Mouse (Mus musculus) cerebellum, adult 18-20 months (tissue): Measurements from ENCODE around the gene Grn.

Source experiments
- DNase-seq, 2 experiments: peaks; one replicate each; pipeline ENCODE4 v3.0.0; 2021

Gene Grn

GRCm38 (mm10) chr11:102480111-102480510, 50.0 kb downstream of the Grn start:
- DNase-seq = no peak

- DNase-seq = no peak
Observed at GRCm38 (mm10) chr11:102480897-102481296, 50.8 kb downstream of the Grn start.

- DNase-seq = no peak
Observed at GRCm38 (mm10) chr11:102481779-102482178, 51.7 kb downstream of the Grn start.
